17 mouse cellular contexts compared by ENCODE assay signal in the genomic region with DNA sequence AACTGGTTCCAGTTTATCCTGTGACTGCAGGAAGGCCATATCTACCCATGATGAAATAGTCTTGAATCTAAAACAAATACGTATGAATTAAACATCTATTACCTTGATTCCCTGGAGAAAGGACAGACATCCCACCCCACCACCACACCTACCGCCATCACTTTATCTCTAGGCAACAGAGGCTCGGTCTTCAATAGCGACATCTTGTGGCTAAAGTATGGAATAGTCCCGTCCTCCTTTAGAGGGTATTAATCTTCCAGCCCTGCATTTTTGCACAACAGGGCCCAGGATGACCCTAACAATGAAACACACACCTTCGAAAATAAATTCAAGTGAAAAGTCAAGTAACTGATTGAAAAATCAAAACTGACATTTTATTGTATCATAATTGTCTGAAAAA.
DNase-seq lines count a peak whose midpoint lies in the region; ATAC-seq and TF ChIP-seq lines count a peak whose summit lies in the region.
"Had no signal": no experiment of that assay in that cellular context is flagged by ENCODE, and none has a peak within 500 bp of the region (broad histone marks: within the 10 kb centered on the region; RNA-seq: fewer than 3 reads in every experiment).

No protein-coding gene starts in this region.

- WGBS in heart, adult 2 months: 51% methylated on average over 6 of the region's 6 CpGs
- WGBS in lung, embryonic 14.5 days: 55% methylated on average over 6 of the region's 6 CpGs
- WGBS in small intestine, adult 2 months: 58% methylated on average over 6 of the region's 6 CpGs

- H3K4me1 ChIP-seq in heart, adult 2 months (ENCODE audit: control insufficient read depth, insufficient read depth, low read length): no peaks in the 10 kb centered on the region
- H3K4me1 ChIP-seq in lung, embryonic 14.5 days (ENCODE audit: insufficient read depth): no peaks in the 10 kb centered on the region
- no peaks in the 10 kb centered on the region for H3K4me1 ChIP-seq in small intestine, adult 2 months (ENCODE audit: control insufficient read depth, insufficient read depth, insufficient read length, low read length)
- H3K4me1 ChIP-seq: embryonic facial prominence, embryonic 13.5 days; heart, embryonic 13.5 days; hindbrain, embryonic 15.5 days; lung, embryonic 15.5 days; neural tube, embryonic 12.5 days had no signal

- H3K27me3 ChIP-seq in heart, adult 2 months (ENCODE audit: control insufficient read depth, insufficient read depth, low read length): no peaks in the 10 kb centered on the region
- H3K27me3 ChIP-seq in lung, embryonic 14.5 days (ENCODE audit: insufficient read depth, low read length): no peaks in the 10 kb centered on the region
- no peaks in the 10 kb centered on the region for H3K27me3 ChIP-seq in Patski
- H3K27me3 ChIP-seq in small intestine, adult 2 months (ENCODE audit: control insufficient read depth, insufficient read depth, low read length): no peaks in the 10 kb centered on the region
- H3K27me3 ChIP-seq: embryonic facial prominence, embryonic 13.5 days; heart, embryonic 13.5 days; hindbrain, embryonic 15.5 days; lung, embryonic 15.5 days; neural tube, embryonic 12.5 days had no signal

- no peaks in the 10 kb centered on the region for H3K36me3 ChIP-seq in heart, adult 2 months (ENCODE audit: control insufficient read depth, insufficient read depth, low read length)
- no peaks in the 10 kb centered on the region for H3K36me3 ChIP-seq in lung, embryonic 14.5 days (ENCODE audit: insufficient read depth)
- H3K36me3 ChIP-seq in small intestine, adult 2 months (ENCODE audit: control insufficient read depth, insufficient read depth, low read length): no peaks in the 10 kb centered on the region
- H3K36me3 ChIP-seq: embryonic facial prominence, embryonic 13.5 days; heart, embryonic 13.5 days; hindbrain, embryonic 15.5 days; lung, embryonic 15.5 days; neural tube, embryonic 12.5 days had no signal

- no peak for TF ChIP-seq POLR2A in heart, adult 2 months (IDR thresholded peaks at IDR 0.05; ENCODE audit: insufficient read depth, low read depth, low read length)
- no peak for TF ChIP-seq POLR2A in small intestine, adult 2 months (IDR thresholded peaks at IDR 0.05; ENCODE audit: low read depth, low read length)

- no peak overlapping the region for H3K4me2 ChIP-seq in lung, embryonic 14.5 days
- H3K4me2 ChIP-seq: embryonic facial prominence, embryonic 13.5 days; heart, embryonic 13.5 days; hindbrain, embryonic 15.5 days; lung, embryonic 15.5 days; neural tube, embryonic 12.5 days had no signal

- intact Hi-C loops in heart, adult 2 months (cut with DNase I): no loop called here

- TF ChIP-seq CTCF in heart, adult 2 months (IDR thresholded peaks at IDR 0.05): peak; percentile 32
- peak; percentile 48 for TF ChIP-seq CTCF in lung, embryonic 14.5 days (IDR thresholded peaks at IDR 0.05; ENCODE audit: low read depth)
- peak; percentile 67 for TF ChIP-seq CTCF in Patski (IDR thresholded peaks at IDR 0.05)
- TF ChIP-seq CTCF in small intestine, adult 2 months (IDR thresholded peaks at IDR 0.05; ENCODE audit: extremely low read depth, insufficient read length, insufficient replicate concordance, low read depth, low read length): peak; percentile 36; the same call in 1 of the 2 replicates

- in situ Hi-C loops in Patski (cut with MboI; ENCODE audit: low pct_unique_long_range_greater_than_20kb): no loop called here

- DNase-seq in heart, adult 2 months: no peak
- DNase-seq in heart, adult 18-20 months: no peak
- DNase-seq in lung, embryonic 14.5 days: peak; percentile 5
- DNase-seq in lung, postnatal 4 days: no peak
- DNase-seq in Patski (ENCODE audit: low read depth, low spot score): no peak
- DNase-seq: cerebellum, adult 9-10 months; kidney, postnatal 10 days; midbrain, embryonic 14.5 days; thymus, adult 2 months had no signal

- CTCF ChIA-PET in Patski (lab: Charles Lee): interaction anchor here (1.3 to 1.6 kb wide), 2 partner anchors 11 kb away, joined by 3 to 9 read pairs; no protein-coding TSS in a partner anchor

- H3K9me3 ChIP-seq in lung, embryonic 14.5 days (ENCODE audit: low read depth, low read length): no peaks in the 10 kb centered on the region
- H3K9me3 ChIP-seq: embryonic facial prominence, embryonic 13.5 days; heart, embryonic 13.5 days; hindbrain, embryonic 15.5 days; lung, embryonic 15.5 days; neural tube, embryonic 12.5 days had no signal

- no peak overlapping the region for H3K9ac ChIP-seq in heart, adult 2 months (ENCODE audit: low read depth, low read length)
- H3K9ac ChIP-seq in lung, embryonic 14.5 days: no peak overlapping the region
- H3K9ac ChIP-seq: embryonic facial prominence, embryonic 13.5 days; heart, embryonic 13.5 days; hindbrain, embryonic 15.5 days; lung, embryonic 15.5 days; neural tube, embryonic 12.5 days had no signal

- no peaks in the 10 kb centered on the region for H3K79me2 ChIP-seq in heart, adult 2 months (replicated peaks; ENCODE audit: control insufficient read depth, insufficient read depth, low read length)

- no peak for TF ChIP-seq EP300 in heart, adult 2 months (IDR thresholded peaks at IDR 0.05; ENCODE audit: insufficient read depth, low read depth, low read length)

- POLR2A ChIA-PET in Patski (lab: Charles Lee): interaction anchor here (1.0 kb wide), 1 partner anchor 11 kb away, joined by 3 read pairs; no protein-coding TSS in a partner anchor

- H3K27ac ChIP-seq in heart, adult 2 months: no peak overlapping the region
- H3K27ac ChIP-seq in lung, embryonic 14.5 days (ENCODE audit: low read depth): no peak overlapping the region
- H3K27ac ChIP-seq in small intestine, adult 2 months (ENCODE audit: insufficient read depth, low read depth, low read length): no peak overlapping the region
- H3K27ac ChIP-seq: embryonic facial prominence, embryonic 13.5 days; heart, embryonic 13.5 days; hindbrain, embryonic 15.5 days; lung, embryonic 15.5 days; neural tube, embryonic 12.5 days had no signal

- H3K4me3 ChIP-seq in heart, adult 2 months: no peak overlapping the region
- H3K4me3 ChIP-seq in lung, embryonic 14.5 days (ENCODE audit: low read depth, low read length): no peak overlapping the region
- no peak overlapping the region for H3K4me3 ChIP-seq in small intestine, adult 2 months (ENCODE audit: low read depth, low read length)
- H3K4me3 ChIP-seq: embryonic facial prominence, embryonic 13.5 days; heart, embryonic 13.5 days; hindbrain, embryonic 15.5 days; lung, embryonic 15.5 days; neural tube, embryonic 12.5 days had no signal

- no peak for ATAC-seq in lung, embryonic 14.5 days (ENCODE audit: insufficient read depth)
- no peak for ATAC-seq in Patski
- ATAC-seq in monocyte, adult 5-6 weeks (replicated peaks; ENCODE audit: insufficient number of reproducible peaks, low FRiP score, low TSS enrichment, poor library complexity, severe bottlenecking): no peak
- ATAC-seq in inflammation-experienced regulatory T-cells, adult 6 months: no peak
